In the genomic region with DNA sequence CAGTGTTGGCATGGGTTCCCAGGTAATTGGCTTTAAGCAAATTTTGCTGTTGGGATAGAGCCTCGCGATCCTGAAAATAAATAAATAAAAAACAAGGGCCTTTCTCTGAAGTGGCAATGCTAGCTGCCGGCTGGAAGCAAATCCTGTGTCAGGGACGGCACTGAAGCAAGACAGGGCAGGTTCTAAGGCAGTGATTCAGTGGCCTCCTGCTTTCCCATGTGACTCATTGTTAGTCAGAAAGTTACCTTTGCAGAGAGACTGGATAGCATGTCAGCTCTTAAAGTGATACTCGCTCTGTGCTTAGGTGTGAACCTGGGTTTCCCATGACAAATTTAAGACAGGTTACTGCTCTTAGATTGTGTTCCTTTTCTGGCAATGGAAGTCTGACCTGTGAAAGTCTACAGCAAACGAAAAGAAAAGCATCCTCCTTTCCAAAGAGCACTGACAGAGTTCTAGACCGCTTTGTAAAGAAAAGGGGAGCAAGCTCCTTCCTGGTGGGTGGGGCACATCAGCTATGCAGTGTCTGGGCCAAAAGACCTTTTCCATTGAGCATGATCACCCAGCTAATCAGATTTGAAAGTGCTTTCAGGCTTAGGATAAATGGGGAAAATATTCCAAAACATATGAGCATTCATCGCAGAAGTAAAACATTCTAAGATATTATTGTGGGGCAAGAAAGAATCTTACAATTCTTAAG, we compare ENCODE assay signal across 1 mouse cellular context.
TF ChIP-seq lines count a peak whose summit lies in the region.

No protein-coding gene starts in this region.

TF ChIP-seq in myocyte, 11 proteins besides CTCF, POLR2A, EP300 and RAD21 (continued from another document):
- TF ChIP-seq SRF (IDR thresholded peaks at IDR 0.05; ENCODE audit: control insufficient read depth, insufficient read length, low read depth) (no peak), REST (IDR thresholded peaks at IDR 0.05; ENCODE audit: insufficient read depth, insufficient read length) (no peak), MYOG (IDR thresholded peaks at IDR 0.05; ENCODE audit: control insufficient read depth in 1 of 3, insufficient read depth in 1 of 3, insufficient read length in 2 of 3, low read depth in 2 of 3) (no peak), TCF3 (IDR thresholded peaks at IDR 0.05; ENCODE audit: insufficient read length, low read depth) (no peak), USF1 (IDR thresholded peaks at IDR 0.05; ENCODE audit: low read depth) (no peak)
